Mouse (Mus musculus): Measurements from ENCODE around the gene Gipr. TPM values are rescaled to one million over a fixed set of nuclear protein-coding genes. Genes with fewer than 3 reads are reported as not detected.

The Gipr gene
- 1.5 and 3.6 TPM in 2 replicates for total RNA-seq (2012; rRNA removed)

GRCm38 (mm10) chr7:19165656-19166423, at the start of gene Gipr:
Gene Gipr, minus strand, starts transcription at chr7:19166127.
- no peak for TF ChIP-seq ZNF384 (IDR thresholded peaks at IDR 0.05; ENCODE audit: low read depth, low read length)
- no peak for TF ChIP-seq MAFK (IDR thresholded peaks at IDR 0.05; ENCODE audit: insufficient read depth, low read depth, low read length)
- TF ChIP-seq ZC3H11A (IDR thresholded peaks at IDR 0.05; ENCODE audit: borderline replicate concordance, low read depth, low read length): no peak
- TF ChIP-seq HCFC1 (IDR thresholded peaks at IDR 0.05; ENCODE audit: borderline replicate concordance, insufficient read depth, low read length): no peak
- no peak for TF ChIP-seq CHD2 (IDR thresholded peaks at IDR 0.05; ENCODE audit: low read depth, low read length)
- in situ Hi-C loops (cut with MboI; ENCODE audit: low sequenced_read_pairs in 2 of 2, unreplicated experiment in 2 of 2): no loop called here
- Histone ChIP-seq H3K9me3 (ENCODE audit: control insufficient read depth, insufficient read depth, low read depth, low read length) (no peaks in the 10 kb centered on the region), H3K4me1 (ENCODE audit: control insufficient read depth in 2 of 2, insufficient read depth in 2 of 2, low read length in 2 of 2, poor library complexity in 1 of 2) (peaks cover 2 to 11% of the 10 kb centered on the region in 2 experiments; a peak in 2 of 4 replicates), H3K36me3 (ENCODE audit: control insufficient read depth, insufficient read depth, low read length, poor library complexity, severe bottlenecking) (no peaks in the 10 kb centered on the region), H3K27ac (ENCODE audit: insufficient read depth, low read depth, low read length, poor library complexity, severe bottlenecking) (no peak within 1 kb of the TSS), H3K9ac (ENCODE audit: insufficient read depth, low read depth, low read length, poor library complexity, severe bottlenecking) (no peak within 1 kb of the TSS), H3K4me3 (ENCODE audit: insufficient read depth in 1 of 2, low read depth in 1 of 2, low read length in 2 of 2, poor library complexity in 1 of 2, severe bottlenecking in 1 of 2) (peak within 1 kb of the TSS in 1 of 2 experiments; percentile 2; a peak in 1 of 4 replicates)
- no peak for DNase-seq (ENCODE audit: low read depth, low spot score)

- H3K27ac ChIP-seq (ENCODE audit: insufficient read depth, low read depth, low read length, poor library complexity, severe bottlenecking): no peak overlapping the region
- no peaks in the 10 kb centered on the region for H3K36me3 ChIP-seq (ENCODE audit: control insufficient read depth, insufficient read depth, low read length, poor library complexity, severe bottlenecking)
- TF ChIP-seq ZNF384 (IDR thresholded peaks at IDR 0.05; ENCODE audit: low read depth, low read length): no peak
- no peak for TF ChIP-seq MAFK (IDR thresholded peaks at IDR 0.05; ENCODE audit: insufficient read depth, low read depth, low read length)
- no peak for TF ChIP-seq HCFC1 (IDR thresholded peaks at IDR 0.05; ENCODE audit: borderline replicate concordance, insufficient read depth, low read length)
- TF ChIP-seq CHD2 (IDR thresholded peaks at IDR 0.05; ENCODE audit: low read depth, low read length): no peak
- TF ChIP-seq ZC3H11A (IDR thresholded peaks at IDR 0.05; ENCODE audit: borderline replicate concordance, low read depth, low read length): no peak
- no peak for DNase-seq (ENCODE audit: low read depth, low spot score)
- no peak overlapping the region for H3K4me3 ChIP-seq (ENCODE audit: insufficient read depth in 1 of 2, low read depth in 1 of 2, low read length in 2 of 2, poor library complexity in 1 of 2, severe bottlenecking in 1 of 2)
- in situ Hi-C loops (cut with MboI; ENCODE audit: low sequenced_read_pairs in 2 of 2, unreplicated experiment in 2 of 2): no loop called here
- no peaks in the 10 kb centered on the region for H3K9me3 ChIP-seq (ENCODE audit: control insufficient read depth, insufficient read depth, low read depth, low read length)
- H3K9ac ChIP-seq (ENCODE audit: insufficient read depth, low read depth, low read length, poor library complexity, severe bottlenecking): no peak overlapping the region
- peaks cover 3 to 17% of the 10 kb centered on the region in 2 experiments; a peak in 3 of 4 replicates for H3K4me1 ChIP-seq (ENCODE audit: control insufficient read depth in 2 of 2, insufficient read depth in 2 of 2, low read length in 2 of 2, poor library complexity in 1 of 2)
Observed at GRCm38 (mm10) chr7:19214940-19215339, 49.0 kb upstream of the Gipr start.

- TF ChIP-seq ZC3H11A (IDR thresholded peaks at IDR 0.05; ENCODE audit: borderline replicate concordance, low read depth, low read length): no peak
- no peak for TF ChIP-seq MAFK (IDR thresholded peaks at IDR 0.05; ENCODE audit: insufficient read depth, low read depth, low read length)
- no peak for TF ChIP-seq HCFC1 (IDR thresholded peaks at IDR 0.05; ENCODE audit: borderline replicate concordance, insufficient read depth, low read length)
- TF ChIP-seq ZNF384 (IDR thresholded peaks at IDR 0.05; ENCODE audit: low read depth, low read length): no peak
- TF ChIP-seq CHD2 (IDR thresholded peaks at IDR 0.05; ENCODE audit: low read depth, low read length): no peak
- H3K4me3 ChIP-seq (ENCODE audit: insufficient read depth in 1 of 2, low read depth in 1 of 2, low read length in 2 of 2, poor library complexity in 1 of 2, severe bottlenecking in 1 of 2): no peak overlapping the region
- in situ Hi-C loops (cut with MboI; ENCODE audit: low sequenced_read_pairs in 2 of 2, unreplicated experiment in 2 of 2): no loop called here
- DNase-seq (ENCODE audit: low read depth, low spot score): no peak
- no peak overlapping the region for H3K27ac ChIP-seq (ENCODE audit: insufficient read depth, low read depth, low read length, poor library complexity, severe bottlenecking)
- peaks cover 3 to 17% of the 10 kb centered on the region in 2 experiments; a peak in 3 of 4 replicates for H3K4me1 ChIP-seq (ENCODE audit: control insufficient read depth in 2 of 2, insufficient read depth in 2 of 2, low read length in 2 of 2, poor library complexity in 1 of 2)
- no peaks in the 10 kb centered on the region for H3K9me3 ChIP-seq (ENCODE audit: control insufficient read depth, insufficient read depth, low read depth, low read length)
- H3K36me3 ChIP-seq (ENCODE audit: control insufficient read depth, insufficient read depth, low read length, poor library complexity, severe bottlenecking): no peaks in the 10 kb centered on the region
- no peak overlapping the region for H3K9ac ChIP-seq (ENCODE audit: insufficient read depth, low read depth, low read length, poor library complexity, severe bottlenecking)
Observed at GRCm38 (mm10) chr7:19214369-19214768, 48.4 kb upstream of the Gipr start.

GRCm38 (mm10) chr7:19213385-19213784, 47.5 kb upstream of the Gipr start:
- in situ Hi-C loops (cut with MboI; ENCODE audit: low sequenced_read_pairs in 2 of 2, unreplicated experiment in 2 of 2): no loop called here
- Histone ChIP-seq H3K4me3 (ENCODE audit: insufficient read depth in 1 of 2, low read depth in 1 of 2, low read length in 2 of 2, poor library complexity in 1 of 2, severe bottlenecking in 1 of 2) (peak overlapping the region in 1 of 2 experiments; percentile 72; a peak in 2 of 4 replicates), H3K36me3 (ENCODE audit: control insufficient read depth, insufficient read depth, low read length, poor library complexity, severe bottlenecking) (no peaks in the 10 kb centered on the region), H3K27ac (ENCODE audit: insufficient read depth, low read depth, low read length, poor library complexity, severe bottlenecking) (no peak overlapping the region), H3K4me1 (ENCODE audit: control insufficient read depth in 2 of 2, insufficient read depth in 2 of 2, low read length in 2 of 2, poor library complexity in 1 of 2) (peaks cover 3 to 20% of the 10 kb centered on the region in 2 experiments; a peak in 3 of 4 replicates), H3K9me3 (ENCODE audit: control insufficient read depth, insufficient read depth, low read depth, low read length) (no peaks in the 10 kb centered on the region), H3K9ac (ENCODE audit: insufficient read depth, low read depth, low read length, poor library complexity, severe bottlenecking) (no peak overlapping the region)
- TF ChIP-seq ZC3H11A (IDR thresholded peaks at IDR 0.05; ENCODE audit: borderline replicate concordance, low read depth, low read length) (no peak), MAFK (IDR thresholded peaks at IDR 0.05; ENCODE audit: insufficient read depth, low read depth, low read length) (no peak), ZNF384 (IDR thresholded peaks at IDR 0.05; ENCODE audit: low read depth, low read length) (no peak), CHD2 (IDR thresholded peaks at IDR 0.05; ENCODE audit: low read depth, low read length) (no peak), HCFC1 (IDR thresholded peaks at IDR 0.05; ENCODE audit: borderline replicate concordance, insufficient read depth, low read length) (no peak)
- no peak for DNase-seq (ENCODE audit: low read depth, low spot score)

All from ES-E14 (cell line).